Mouse (Mus musculus): Measurements from ENCODE around the gene Fam198b. TPM values are rescaled to one million over a fixed set of nuclear protein-coding genes. Genes with fewer than 3 reads are reported as not detected.
A peak's percentile ranks its signal among the peaks of the same experiment; 100 is the strongest.

Gene Fam198b
- total and polyA plus RNA-seq, 3 experiments, result 1.5 to 3.1 TPM; not detected in 1

DNA sequence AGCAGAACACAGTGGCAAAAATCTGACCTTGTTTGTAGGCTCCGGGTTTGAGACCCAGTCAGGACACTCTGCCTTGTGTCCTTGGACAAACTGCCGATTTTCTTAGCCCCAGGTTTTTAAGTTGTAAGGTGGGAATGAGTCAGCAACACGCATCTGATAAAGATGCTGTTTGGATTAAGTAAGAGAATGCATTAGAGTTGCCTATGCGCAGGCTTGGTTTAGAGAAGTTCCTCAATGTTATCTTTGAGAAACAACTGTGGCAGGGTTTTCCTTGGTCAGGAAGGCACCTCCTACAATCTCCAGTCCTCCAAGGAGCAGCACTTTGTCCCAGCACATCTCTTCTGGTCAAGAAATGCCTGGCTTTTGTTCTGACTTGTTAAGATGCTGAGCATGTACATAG lies 82.4 kb downstream of the Fam198b start (continued):
- TF ChIP-seq RAD21 (IDR thresholded peaks at IDR 0.05; ENCODE audit: low read depth, low read length) (no peak), MAX (IDR thresholded peaks at IDR 0.05; ENCODE audit: low read length) (0 out of 2 replicates have a peak, but pooled peaks have one; percentile 28), CTCF (IDR thresholded peaks at IDR 0.05 in 2 of 3, conservative IDR thresholded peaks at IDR 0.05 in 1 of 3; ENCODE audit: control insufficient read depth in 1 of 3, insufficient read depth in 1 of 3, low read depth in 2 of 3, low read length in 3 of 3, poor library complexity in 1 of 3, severe bottlenecking in 1 of 3) (no peak), TCF12 (IDR thresholded peaks at IDR 0.05; ENCODE audit: low read depth, low read length) (peak; percentile 95), NELFE (IDR thresholded peaks at IDR 0.05; ENCODE audit: low read depth, low read length) (no peak), ZKSCAN1 (IDR thresholded peaks at IDR 0.05; ENCODE audit: low read depth, low read length) (no peak), GATA1 (IDR thresholded peaks at IDR 0.05; ENCODE audit: low read depth, low read length) (peak; percentile 98), KAT2A (conservative IDR thresholded peaks at IDR 0.05; ENCODE audit: low read depth, low read length) (no peak), JUND (IDR thresholded peaks at IDR 0.05; ENCODE audit: low read depth, low read length) (peak; percentile 94)

- H3K27me3 ChIP-seq (ENCODE audit: control insufficient read depth in 1 of 2, insufficient read depth in 2 of 2, low read length in 2 of 2), result no peaks in the 10 kb centered on the region
- H3K36me3 ChIP-seq (ENCODE audit: control insufficient read depth in 1 of 2, insufficient read depth in 2 of 2, low read length in 2 of 2), result peaks cover 0 to 54% of the 10 kb centered on the region in 2 experiments; a peak in 2 of 4 replicates
- no peaks in the 10 kb centered on the region for H3K9me3 ChIP-seq (replicated peaks; ENCODE audit: insufficient read depth, low read length)
- peaks cover 32 to 40% of the 10 kb centered on the region in 2 experiments for H3K4me1 ChIP-seq (ENCODE audit: control insufficient read depth in 1 of 2, insufficient read depth in 2 of 2, low read length in 2 of 2)
- H3K27ac ChIP-seq (ENCODE audit: control insufficient read depth, low read depth, low read length), result peak overlapping the region; percentile 71
- TF ChIP-seq BHLHE40 (IDR thresholded peaks at IDR 0.05; ENCODE audit: borderline replicate concordance, low read depth, low read length) (no peak), ZMIZ1 (IDR thresholded peaks at IDR 0.05; ENCODE audit: low read depth, low read length) (no peak), UBTF (IDR thresholded peaks at IDR 0.05; ENCODE audit: borderline replicate concordance, insufficient read depth, low read depth, low read length) (no peak), ZNF384 (IDR thresholded peaks at IDR 0.05; ENCODE audit: low read depth, low read length) (no peak), CHD1 (IDR thresholded peaks at IDR 0.05; ENCODE audit: low read depth, low read length) (no peak), NRF1 (IDR thresholded peaks at IDR 0.05; ENCODE audit: insufficient read depth, low read depth, low read length, poor library complexity, severe bottlenecking) (no peak), MEF2A (IDR thresholded peaks at IDR 0.05; ENCODE audit: extremely low read depth, insufficient replicate concordance, low read depth, low read length, poor library complexity, severe bottlenecking) (no peak), MXI1 (IDR thresholded peaks at IDR 0.05; ENCODE audit: low read depth, low read length) (no peak), CHD2 (IDR thresholded peaks at IDR 0.05; ENCODE audit: low read length) (no peak), ZKSCAN1 (IDR thresholded peaks at IDR 0.05; ENCODE audit: low read depth, low read length) (no peak), SIN3A (IDR thresholded peaks at IDR 0.05; ENCODE audit: low read length) (no peak), MAZ (IDR thresholded peaks at IDR 0.05; ENCODE audit: low read depth, low read length) (no peak), RCOR1 (IDR thresholded peaks at IDR 0.05; ENCODE audit: low read depth, low read length) (no peak), ZC3H11A (IDR thresholded peaks at IDR 0.05; ENCODE audit: low read depth, low read length) (no peak), SMC3 (IDR thresholded peaks at IDR 0.05; ENCODE audit: low read depth, low read length) (no peak), JUND (IDR thresholded peaks at IDR 0.05; ENCODE audit: low read depth, low read length) (no peak), RAD21 (IDR thresholded peaks at IDR 0.05; ENCODE audit: low read depth, low read length) (no peak), KAT2A (conservative IDR thresholded peaks at IDR 0.05; ENCODE audit: low read depth, low read length) (no peak)
- H3K9ac ChIP-seq (ENCODE audit: control insufficient read depth, low read depth, low read length, poor library complexity, severe bottlenecking), result no peak overlapping the region
- no peak overlapping the region for H3K4me3 ChIP-seq (ENCODE audit: control insufficient read depth in 1 of 2, insufficient read depth in 1 of 2, low read depth in 2 of 2, low read length in 2 of 2)
- H3K79me2 ChIP-seq (ENCODE audit: control insufficient read depth, insufficient read depth, low read length, poor library complexity), result no peaks in the 10 kb centered on the region
- DNase-seq (ENCODE audit: low read depth, low spot score), result no peak
Measured at GRCm38 (mm10) chr3:79967346-79967745, 83.0 kb downstream of the Fam198b start.

Measured in MEL (cell line).